Mouse (Mus musculus) spleen, adult 2 months (tissue): ENCODE measurements around the gene Upb1. TPM values are rescaled to one million over a fixed set of nuclear protein-coding genes. Genes with fewer than 3 reads are reported as not detected.

ENCODE experiments used
- DNase-seq, 2 experiments: peaks; one replicate each; pipeline versions ENCODE4 v3.0.0 to v3.0.0-alpha.2; 2012 to 2021; ENCODE audit warnings: low spot score in 2 of 2, low read depth in 1 of 2
- H3K27ac ChIP-seq: fragments of 200-500 bp; 2 replicates; pipeline ENCODE4 v1.5.1; 2012; ENCODE audit warnings: low read length, inconsistent platforms; ENCODE audit not compliant: insufficient read depth
- H3K27me3 ChIP-seq: fragments of 200-500 bp; 2 replicates; pipeline ENCODE4 v1.6.1; 2012; ENCODE audit warnings: mild to moderate bottlenecking, moderate library complexity, low read length, inconsistent platforms; ENCODE audit not compliant: control insufficient read depth, insufficient read depth
- H3K36me3 ChIP-seq: fragments of 200-500 bp; 2 replicates; pipeline ENCODE4 v1.6.1; 2012; ENCODE audit warnings: mild to moderate bottlenecking, low read length, inconsistent platforms; ENCODE audit not compliant: control insufficient read depth, insufficient read depth
- H3K4me1 ChIP-seq: fragments of 200-500 bp; 2 replicates; pipeline ENCODE4 v1.6.1; 2011; ENCODE audit warnings: inconsistent platforms; ENCODE audit not compliant: control insufficient read depth, insufficient read depth, insufficient read length
- H3K4me3 ChIP-seq: fragments of 200-500 bp; 2 replicates; pipeline ENCODE4 v1.5.1; 2011; ENCODE audit warnings: mild to moderate bottlenecking, inconsistent platforms; ENCODE audit not compliant: insufficient read depth, insufficient read length; ENCODE audit errors: extremely low read depth
- CTCF ChIP-seq: fragments of 200-500 bp; IDR thresholded peaks from 2 replicates; pipeline ENCODE4 v1.5.1; 2011; ENCODE audit warnings: mild to moderate bottlenecking, inconsistent platforms; ENCODE audit not compliant: insufficient read depth, insufficient read length, insufficient replicate concordance; ENCODE audit errors: extremely low read depth
- POLR2A ChIP-seq: fragments of 200-500 bp; IDR thresholded peaks from 2 replicates; pipeline ENCODE4 v1.6.1; 2011; ENCODE audit warnings: low read depth, low read length, inconsistent platforms
- WGBS: fragments of 180-500 bp; shearing (Covaris S2); methylation state at CpG from one replicate; pipeline ENCODE4 v1.1.7; 2018; 5-methylcytosine and 5-hydroxymethylcytosine counted together
- polyA plus RNA-seq: library from polyadenylated mRNA; depleted of rRNA; stranded (reverse); fragments of >200 nt; gene quantifications from 2 replicates; pipeline ENCODE4 v1.2.3, GENCODE M21; 2012

Gene Upb1
- polyA plus RNA-seq, 1 experiment, result 0.74 TPM

- Histone ChIP-seq H3K27me3 (no peaks in the 10 kb centered on the region), H3K36me3 (no peaks in the 10 kb centered on the region), H3K4me3 (no peak overlapping the region), H3K4me1 (no peaks in the 10 kb centered on the region), H3K27ac (no peak overlapping the region)
- TF ChIP-seq POLR2A (no peak), CTCF (no peak)
- WGBS, result 86% methylated on average over 10 of the region's 10 CpGs
- no peak for DNase-seq
Observed at GRCm38 (mm10) chr10:75378688-75379087, 22.2 kb upstream of the Upb1 start.

- DNase-seq, result no peak
- WGBS, result 82% methylated on average over 2 of the region's 2 CpGs
- Histone ChIP-seq H3K4me3 (no peak overlapping the region), H3K36me3 (no peaks in the 10 kb centered on the region), H3K27me3 (no peaks in the 10 kb centered on the region), H3K4me1 (no peaks in the 10 kb centered on the region), H3K27ac (no peak overlapping the region)
- TF ChIP-seq CTCF (no peak), POLR2A (no peak)
Observed at GRCm38 (mm10) chr10:75390156-75390555, 10.8 kb upstream of the Upb1 start.

- TF ChIP-seq CTCF (no peak), POLR2A (no peak)
Observed at GRCm38 (mm10) chr10:75390832-75391231, 10.1 kb upstream of the Upb1 start.

GRCm38 (mm10) chr10:75394796-75395195 is 6.1 kb upstream of the Upb1 start:
- no peak overlapping the region for H3K4me3 ChIP-seq
- 91% methylated on average over 8 of the region's 8 CpGs for WGBS
- H3K36me3 ChIP-seq, result no peaks in the 10 kb centered on the region
- TF ChIP-seq CTCF (no peak), POLR2A (no peak)
- no peak overlapping the region for H3K27ac ChIP-seq
- no peaks in the 10 kb centered on the region for H3K27me3 ChIP-seq
- H3K4me1 ChIP-seq, result peaks cover 2% of the 10 kb centered on the region; the same call in 1 of the 2 replicates
- no peak for DNase-seq

More at GRCm38 (mm10) chr10:75390832-75391231, 10.1 kb upstream of the Upb1 start:
- Histone ChIP-seq H3K27ac (no peak overlapping the region), H3K36me3 (no peaks in the 10 kb centered on the region), H3K27me3 (no peaks in the 10 kb centered on the region), H3K4me3 (no peak overlapping the region), H3K4me1 (no peaks in the 10 kb centered on the region)
- 68% methylated on average over 4 of the region's 4 CpGs for WGBS
- DNase-seq, result no peak

GRCm38 (mm10) chr10:75396966-75397365 is 3.9 kb upstream of the Upb1 start:
- DNase-seq, result no peak
- peaks cover 2% of the 10 kb centered on the region; the same call in 1 of the 2 replicates for H3K4me1 ChIP-seq
- no peaks in the 10 kb centered on the region for H3K36me3 ChIP-seq
- no peaks in the 10 kb centered on the region for H3K27me3 ChIP-seq
- WGBS, result 23% methylated on average over 14 of the region's 14 CpGs
- H3K27ac ChIP-seq, result no peak overlapping the region
- TF ChIP-seq CTCF (no peak), POLR2A (no peak)
- H3K4me3 ChIP-seq, result no peak overlapping the region

GRCm38 (mm10) chr10:75405916-75406315 is 5.0 kb downstream of the Upb1 start:
- no peaks in the 10 kb centered on the region for H3K4me1 ChIP-seq
- WGBS, result 79% methylated on average over 8 of the region's 8 CpGs
- no peak for DNase-seq
- no peak overlapping the region for H3K27ac ChIP-seq
- H3K4me3 ChIP-seq, result no peak overlapping the region
- no peaks in the 10 kb centered on the region for H3K27me3 ChIP-seq
- TF ChIP-seq POLR2A (no peak), CTCF (no peak)
- no peaks in the 10 kb centered on the region for H3K36me3 ChIP-seq

GRCm38 (mm10) chr10:75406755-75407154 is 5.8 kb downstream of the Upb1 start:
- H3K36me3 ChIP-seq, result no peaks in the 10 kb centered on the region
- no peak overlapping the region for H3K27ac ChIP-seq
- WGBS, result 86% methylated on average over 13 of the region's 13 CpGs
- no peak for DNase-seq
- TF ChIP-seq CTCF, result no peak
- TF ChIP-seq POLR2A, result no peak
- no peaks in the 10 kb centered on the region for H3K27me3 ChIP-seq
- H3K4me1 ChIP-seq, result peaks cover 4% of the 10 kb centered on the region; the same call in 1 of the 2 replicates
- H3K4me3 ChIP-seq, result no peak overlapping the region
